Mouse (Mus musculus): ENCODE data around the gene Smg6. TPM values are rescaled to one million over a fixed set of nuclear protein-coding genes. Genes with fewer than 3 reads are reported as not detected.

Smg6 gene
- polyA plus RNA-seq, 1 experiment from 2014 or later, result 17.5 TPM

DNA sequence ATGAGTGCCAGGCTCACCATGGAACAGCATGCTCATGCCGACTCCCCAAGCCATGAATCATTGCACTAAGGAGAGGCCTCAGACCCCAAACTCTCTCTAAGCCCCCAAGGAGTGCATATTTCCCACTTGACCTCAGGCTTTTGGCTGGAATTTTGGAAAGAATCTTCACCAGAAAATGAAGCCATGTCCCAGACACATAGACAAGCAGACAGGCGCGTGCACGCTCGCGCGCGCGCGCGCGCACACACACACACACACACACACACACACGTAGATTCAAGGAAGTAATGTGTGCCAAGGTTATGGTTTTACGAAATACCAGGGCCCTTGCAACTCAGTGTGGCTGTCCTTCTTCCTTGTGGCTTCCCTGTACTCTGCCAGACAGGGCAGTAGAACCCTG lies 232.8 kb downstream of the Smg6 start:
- 83% methylated on average over 14 of the region's 14 CpGs for WGBS
- ATAC-seq (replicated peaks; ENCODE audit: low FRiP score), result no peak
- no peak overlapping the region for H3K4me2 ChIP-seq
- H3K4me1 ChIP-seq, result peaks cover 67% of the 10 kb centered on the region
- no peak overlapping the region for H3K4me3 ChIP-seq (replicated peaks)
- H3K36me3 ChIP-seq, result peaks cover 49% of the 10 kb centered on the region
- H3K9me3 ChIP-seq (replicated peaks), result no peaks in the 10 kb centered on the region
- H3K9ac ChIP-seq, result no peak overlapping the region
- no peaks in the 10 kb centered on the region for H3K27me3 ChIP-seq
- H3K27ac ChIP-seq, result peak overlapping the region; percentile 81

DNA sequence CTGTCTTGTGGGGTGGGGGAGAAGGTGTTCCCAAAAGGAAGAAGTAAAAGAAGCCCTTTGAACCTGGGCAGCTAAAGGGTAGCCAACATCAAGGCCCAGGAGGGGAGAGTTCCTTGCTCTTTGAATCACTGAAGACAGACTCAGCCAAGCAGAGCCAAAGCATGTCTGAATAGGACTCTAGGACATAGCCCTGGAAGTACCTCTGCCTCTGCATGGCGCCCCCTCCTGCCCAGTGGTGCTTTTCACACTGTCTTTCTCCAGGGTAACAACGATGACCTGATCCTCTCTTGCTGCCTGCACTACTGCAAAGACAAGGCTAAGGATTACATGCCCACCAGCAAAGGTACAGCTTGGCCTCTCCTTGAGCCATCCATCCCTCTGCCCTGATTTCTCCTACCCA lies 233.9 kb downstream of the Smg6 start:
- H3K27ac ChIP-seq, result peak overlapping the region; percentile 81
- 63% methylated on average over 2 of the region's 2 CpGs for WGBS
- peaks cover 60% of the 10 kb centered on the region for H3K36me3 ChIP-seq

GRCm38 (mm10) chr11:75160954-75161353 lies 235.3 kb downstream of the Smg6 start:
- Histone ChIP-seq H3K27me3 (peaks cover 23% of the 10 kb centered on the region), H3K4me1 (peaks cover 73% of the 10 kb centered on the region), H3K4me2 (no peak overlapping the region), H3K9ac (no peak overlapping the region), H3K9me3 (replicated peaks) (no peaks in the 10 kb centered on the region), H3K27ac (peak overlapping the region; percentile 95), H3K4me3 (replicated peaks) (no peak overlapping the region), H3K36me3 (peaks cover 66% of the 10 kb centered on the region)
- no peak for ATAC-seq (replicated peaks; ENCODE audit: low FRiP score)
- WGBS, result 73% methylated on average over 7 of the region's 7 CpGs

More for the DNA sequence above, 233.9 kb downstream of the Smg6 start:
- peaks cover 60% of the 10 kb centered on the region for H3K4me1 ChIP-seq
- peaks cover 9% of the 10 kb centered on the region for H3K27me3 ChIP-seq
- H3K9me3 ChIP-seq (replicated peaks), result no peaks in the 10 kb centered on the region
- no peak for ATAC-seq (replicated peaks; ENCODE audit: low FRiP score)
- no peak overlapping the region for H3K9ac ChIP-seq
- no peak overlapping the region for H3K4me2 ChIP-seq
- no peak overlapping the region for H3K4me3 ChIP-seq (replicated peaks)

DNA sequence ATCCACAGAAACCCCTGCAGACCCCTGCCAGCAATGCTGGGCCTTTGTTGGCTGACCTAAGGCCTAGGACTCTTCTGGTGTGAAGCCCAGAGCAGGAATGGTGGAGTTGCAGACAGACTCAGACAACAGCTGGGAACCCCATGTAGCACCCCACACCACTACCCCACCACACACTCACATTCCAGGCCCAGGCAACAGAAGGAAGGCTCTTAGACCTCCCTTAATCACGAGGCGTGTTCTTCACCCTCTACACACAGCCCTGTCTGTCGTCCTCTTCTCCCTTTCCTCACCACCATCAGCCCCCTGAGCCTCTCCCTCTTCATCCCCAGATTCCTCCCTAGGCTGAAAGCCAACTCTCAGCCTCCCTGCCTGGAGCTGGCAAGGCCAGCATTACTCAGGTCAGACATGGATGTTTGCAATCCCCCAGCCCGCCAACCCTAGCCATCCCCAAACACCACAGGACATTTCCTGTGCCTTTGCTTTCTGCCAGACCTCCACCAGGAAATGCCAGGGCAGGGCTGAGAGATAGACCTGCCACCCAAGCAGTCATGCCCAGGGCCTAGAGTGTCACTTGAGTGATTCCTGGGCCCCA lies 235.9 kb downstream of the Smg6 start:
- Histone ChIP-seq H3K9ac (no peak overlapping the region), H3K27ac (peak overlapping the region; percentile 95), H3K4me2 (no peak overlapping the region), H3K4me1 (peaks cover 73% of the 10 kb centered on the region), H3K4me3 (replicated peaks) (no peak overlapping the region), H3K36me3 (peaks cover 67% of the 10 kb centered on the region), H3K27me3 (peaks cover 28% of the 10 kb centered on the region), H3K9me3 (replicated peaks) (no peaks in the 10 kb centered on the region)
- ATAC-seq (replicated peaks; ENCODE audit: low FRiP score), result no peak
- WGBS, result 59% methylated on average over 4 of the region's 4 CpGs

GRCm38 (mm10) chr11:75162591-75163080 lies 237.0 kb downstream of the Smg6 start:
- ATAC-seq (replicated peaks; ENCODE audit: low FRiP score), result no peak
- H3K27ac ChIP-seq, result peak overlapping the region; percentile 95
- H3K4me2 ChIP-seq, result peak overlapping the region; percentile 94
- H3K9me3 ChIP-seq (replicated peaks), result no peaks in the 10 kb centered on the region
- 76% methylated on average over 12 of the region's 12 CpGs for WGBS
- H3K4me1 ChIP-seq, result peaks cover 75% of the 10 kb centered on the region
- H3K36me3 ChIP-seq, result peaks cover 68% of the 10 kb centered on the region
- H3K27me3 ChIP-seq, result peaks cover 39% of the 10 kb centered on the region
- no peak overlapping the region for H3K9ac ChIP-seq
- 0 out of 2 replicates have a peak overlapping the region, but pooled peaks have one; percentile 2 for H3K4me3 ChIP-seq (replicated peaks)

- peak overlapping the region; percentile 67; the same call in 1 of the 2 replicates for H3K9ac ChIP-seq
- peaks cover 76% of the 10 kb centered on the region for H3K4me1 ChIP-seq
- peak overlapping the region; percentile 2; the same call in 1 of the 2 replicates for H3K4me3 ChIP-seq (replicated peaks)
- no peak for ATAC-seq (replicated peaks; ENCODE audit: low FRiP score)
- 64% methylated on average over 6 of the region's 6 CpGs for WGBS
- H3K9me3 ChIP-seq (replicated peaks), result no peaks in the 10 kb centered on the region
- H3K27me3 ChIP-seq, result peaks cover 47% of the 10 kb centered on the region
- H3K4me2 ChIP-seq, result peak overlapping the region; percentile 94
- peaks cover 68% of the 10 kb centered on the region for H3K36me3 ChIP-seq
- peak overlapping the region; percentile 95 for H3K27ac ChIP-seq
These were observed 237.8 kb downstream of the Smg6 start for GRCm38 (mm10) chr11:75163379-75163778.

GRCm38 (mm10) chr11:75164051-75164450 lies 238.4 kb downstream of the Smg6 start:
- Histone ChIP-seq H3K9me3 (replicated peaks) (no peaks in the 10 kb centered on the region), H3K36me3 (peaks cover 68% of the 10 kb centered on the region), H3K4me2 (peak overlapping the region; percentile 94), H3K27me3 (peaks cover 54% of the 10 kb centered on the region), H3K4me3 (replicated peaks) (peak overlapping the region; percentile 72), H3K27ac (peak overlapping the region; percentile 95), H3K4me1 (peaks cover 76% of the 10 kb centered on the region), H3K9ac (peak overlapping the region; percentile 67; the same call in 1 of the 2 replicates)
- WGBS, result 67% methylated on average over 2 of the region's 2 CpGs
- no peak for ATAC-seq (replicated peaks; ENCODE audit: low FRiP score)

DNA sequence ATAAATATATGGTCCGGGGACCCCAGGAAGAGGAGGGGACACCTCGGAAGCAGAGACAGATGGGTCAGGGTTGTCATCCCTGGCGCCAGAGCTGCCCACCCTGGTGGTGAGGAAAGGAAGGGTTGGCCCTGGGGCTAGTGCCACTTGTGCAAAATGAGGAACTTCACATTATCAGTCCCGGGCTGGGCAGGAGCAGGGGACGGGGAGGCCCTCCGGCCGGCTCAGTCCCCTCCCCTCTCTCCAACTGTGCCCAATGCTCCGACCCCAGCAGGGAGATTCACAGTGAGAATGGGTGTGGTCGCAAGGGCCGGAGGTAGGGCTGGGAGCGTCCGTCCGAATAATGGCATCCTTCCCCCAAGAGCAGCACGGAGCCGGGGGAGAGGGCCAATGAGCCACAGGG lies 239.1 kb downstream of the Smg6 start:
- Histone ChIP-seq H3K27me3 (peaks cover 61% of the 10 kb centered on the region), H3K4me1 (peaks cover 75% of the 10 kb centered on the region), H3K4me3 (replicated peaks) (peak overlapping the region; percentile 72), H3K27ac (peak overlapping the region; percentile 95), H3K9me3 (replicated peaks) (no peaks in the 10 kb centered on the region), H3K9ac (peak overlapping the region; percentile 67), H3K4me2 (peak overlapping the region; percentile 94), H3K36me3 (peaks cover 62% of the 10 kb centered on the region)
- ATAC-seq (replicated peaks; ENCODE audit: low FRiP score), result no peak
- WGBS, result 17% methylated on average over 15 of the region's 15 CpGs

- ATAC-seq (replicated peaks; ENCODE audit: low FRiP score), result no peak
- peaks cover 53% of the 10 kb centered on the region for H3K36me3 ChIP-seq
- H3K27ac ChIP-seq, result peak overlapping the region; percentile 95
- 9% methylated on average over 54 of the region's 54 CpGs for WGBS
- H3K4me2 ChIP-seq, result peak overlapping the region; percentile 94
- peak overlapping the region; percentile 72 for H3K4me3 ChIP-seq (replicated peaks)
- H3K27me3 ChIP-seq, result peaks cover 69% of the 10 kb centered on the region
- H3K4me1 ChIP-seq, result peaks cover 83% of the 10 kb centered on the region
- H3K9ac ChIP-seq, result peak overlapping the region; percentile 67
- H3K9me3 ChIP-seq (replicated peaks), result no peaks in the 10 kb centered on the region
These were observed 240.0 kb downstream of the Smg6 start for GRCm38 (mm10) chr11:75165441-75166192.

GRCm38 (mm10) chr11:75166193-75166842 lies 240.7 kb downstream of the Smg6 start:
- H3K9me3 ChIP-seq (replicated peaks), result no peaks in the 10 kb centered on the region
- 3% methylated on average over 55 of the region's 55 CpGs for WGBS
- peaks cover 48% of the 10 kb centered on the region for H3K36me3 ChIP-seq
- H3K27me3 ChIP-seq, result peaks cover 76% of the 10 kb centered on the region
- peak overlapping the region; percentile 67 for H3K9ac ChIP-seq
- ATAC-seq (replicated peaks; ENCODE audit: low FRiP score), result no peak
- peak overlapping the region; percentile 72 for H3K4me3 ChIP-seq (replicated peaks)
- H3K4me2 ChIP-seq, result peak overlapping the region; percentile 94
- H3K27ac ChIP-seq, result peak overlapping the region; percentile 95
- peaks cover 89% of the 10 kb centered on the region for H3K4me1 ChIP-seq

DNA sequence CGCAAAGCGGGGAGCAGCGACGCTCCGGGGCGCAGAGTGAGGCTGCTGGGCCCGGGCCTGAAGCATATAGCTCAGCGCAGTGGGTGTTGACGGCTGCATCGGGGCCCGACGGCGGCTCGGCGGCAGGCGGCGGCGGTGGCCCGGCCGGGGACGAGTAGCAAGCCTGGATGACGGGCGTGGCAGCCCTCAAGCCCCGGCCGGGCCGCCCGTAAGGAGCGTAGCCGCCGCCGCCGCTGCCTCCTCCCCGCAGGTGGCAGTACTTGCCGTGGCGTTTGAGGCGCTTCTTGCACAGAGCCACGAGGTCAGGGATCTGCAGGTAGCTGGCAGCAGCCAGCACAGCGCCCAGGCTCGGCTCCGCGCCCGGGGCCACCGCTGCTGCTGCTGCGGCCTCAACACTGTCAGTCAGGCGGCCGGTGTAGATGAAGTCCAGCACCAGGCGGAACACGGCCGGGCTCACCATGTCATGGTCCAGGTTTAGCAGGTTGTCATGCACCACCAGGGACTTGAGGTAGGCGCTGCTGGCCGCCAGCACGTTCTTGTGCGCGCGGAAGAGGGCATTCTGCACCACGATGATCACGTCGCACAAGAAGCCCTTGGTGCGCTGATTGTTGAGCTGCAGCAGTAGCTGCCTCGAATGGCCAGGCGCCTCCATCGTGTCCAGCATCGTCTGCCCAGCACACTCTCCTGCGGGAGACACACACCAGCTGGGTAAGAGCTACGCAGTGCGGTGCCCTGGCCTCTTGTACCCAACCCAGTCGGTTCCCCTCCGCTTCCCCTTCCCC lies 241.4 kb downstream of the Smg6 start:
- peak overlapping the region; percentile 94 for H3K4me2 ChIP-seq
- H3K27ac ChIP-seq, result peak overlapping the region; percentile 95
- H3K36me3 ChIP-seq, result peaks cover 41% of the 10 kb centered on the region
- peaks cover 84% of the 10 kb centered on the region for H3K27me3 ChIP-seq
- ATAC-seq (replicated peaks; ENCODE audit: low FRiP score), result no peak
- peaks cover 91% of the 10 kb centered on the region for H3K4me1 ChIP-seq
- no peaks in the 10 kb centered on the region for H3K9me3 ChIP-seq (replicated peaks)
- peak overlapping the region; percentile 72 for H3K4me3 ChIP-seq (replicated peaks)
- 3% methylated on average over 56 of the region's 68 CpGs for WGBS
- H3K9ac ChIP-seq, result peak overlapping the region; percentile 67

Measured in kidney, embryonic 15.5 days (tissue).